Mouse (Mus musculus): ENCODE data around the gene Cd3d. TPM values are rescaled to one million over a fixed set of nuclear protein-coding genes. Genes with fewer than 3 reads are reported as not detected.

The Cd3d gene
- polyA plus RNA-seq, 1 experiment from 2014 or later: not detected

GRCm38 (mm10) chr9:44986242-44986781 lies 4.7 kb downstream of the Cd3d start:
- Histone ChIP-seq H3K27me3 (ENCODE audit: control insufficient read depth, insufficient read depth, low read length) (no peaks in the 10 kb centered on the region), H3K9ac (replicated peaks; ENCODE audit: low read depth, low read length) (no peak overlapping the region), H3K27ac (ENCODE audit: low read depth, low read length) (no peak overlapping the region), H3K4me1 (ENCODE audit: control insufficient read depth, insufficient read depth, low read length) (no peaks in the 10 kb centered on the region), H3K36me3 (ENCODE audit: control insufficient read depth, insufficient read depth, low read length) (no peaks in the 10 kb centered on the region), H3K4me2 (ENCODE audit: low read depth, low read length) (no peak overlapping the region), H3K4me3 (ENCODE audit: low read depth, low read length) (no peak overlapping the region), H3K9me3 (ENCODE audit: control insufficient read depth, low read length) (no peaks in the 10 kb centered on the region)
- no peak for ATAC-seq (ENCODE audit: low read depth)
- 70% methylated on average over 14 of the region's 14 CpGs for WGBS

DNA sequence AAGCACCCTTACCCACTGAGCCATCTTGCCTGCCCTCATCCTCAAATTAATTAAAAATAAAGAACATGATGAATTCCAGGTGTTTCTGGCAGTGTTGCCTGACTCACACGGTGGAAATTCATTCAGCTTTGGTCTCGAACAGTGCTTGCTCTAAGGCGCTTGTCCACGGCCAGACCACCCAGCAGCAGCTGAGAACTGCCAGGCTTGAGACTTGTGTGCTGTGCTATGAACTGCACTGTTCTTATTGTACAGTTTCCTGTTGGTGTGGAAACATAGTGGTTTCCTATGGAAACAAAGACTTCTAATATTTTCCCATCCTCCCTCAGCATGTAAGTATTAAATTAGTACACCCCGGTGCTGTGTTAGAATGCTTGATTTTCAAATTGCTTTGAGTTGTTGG lies 5.4 kb downstream of the Cd3d start:
- Histone ChIP-seq H3K4me1 (ENCODE audit: control insufficient read depth, insufficient read depth, low read length) (no peaks in the 10 kb centered on the region), H3K27me3 (ENCODE audit: control insufficient read depth, insufficient read depth, low read length) (no peaks in the 10 kb centered on the region), H3K36me3 (ENCODE audit: control insufficient read depth, insufficient read depth, low read length) (no peaks in the 10 kb centered on the region), H3K9me3 (ENCODE audit: control insufficient read depth, low read length) (no peaks in the 10 kb centered on the region), H3K4me2 (ENCODE audit: low read depth, low read length) (no peak overlapping the region), H3K9ac (replicated peaks; ENCODE audit: low read depth, low read length) (no peak overlapping the region), H3K4me3 (ENCODE audit: low read depth, low read length) (no peak overlapping the region), H3K27ac (ENCODE audit: low read depth, low read length) (no peak overlapping the region)
- 86% methylated on average over 5 of the region's 5 CpGs for WGBS
- no peak for ATAC-seq (ENCODE audit: low read depth)

GRCm38 (mm10) chr9:44991821-44992220 lies 10.2 kb downstream of the Cd3d start:
- H3K4me3 ChIP-seq (ENCODE audit: low read depth, low read length): no peak overlapping the region
- no peak for ATAC-seq (ENCODE audit: low read depth)
- H3K9me3 ChIP-seq (ENCODE audit: control insufficient read depth, low read length): no peaks in the 10 kb centered on the region
- H3K27ac ChIP-seq (ENCODE audit: low read depth, low read length): no peak overlapping the region
- no peak overlapping the region for H3K4me2 ChIP-seq (ENCODE audit: low read depth, low read length)
- H3K27me3 ChIP-seq (ENCODE audit: control insufficient read depth, insufficient read depth, low read length): no peaks in the 10 kb centered on the region
- H3K36me3 ChIP-seq (ENCODE audit: control insufficient read depth, insufficient read depth, low read length): no peaks in the 10 kb centered on the region
- H3K4me1 ChIP-seq (ENCODE audit: control insufficient read depth, insufficient read depth, low read length): no peaks in the 10 kb centered on the region
- WGBS: 88% methylated on average over 2 of the region's 2 CpGs
- no peak overlapping the region for H3K9ac ChIP-seq (replicated peaks; ENCODE audit: low read depth, low read length)

GRCm38 (mm10) chr9:44992271-44992670 lies 10.7 kb downstream of the Cd3d start:
- H3K4me2 ChIP-seq (ENCODE audit: low read depth, low read length): no peak overlapping the region
- no peaks in the 10 kb centered on the region for H3K4me1 ChIP-seq (ENCODE audit: control insufficient read depth, insufficient read depth, low read length)
- no peak for ATAC-seq (ENCODE audit: low read depth)

GRCm38 (mm10) chr9:44993268-44993667 lies 11.7 kb downstream of the Cd3d start:
- Histone ChIP-seq H3K27me3 (ENCODE audit: control insufficient read depth, insufficient read depth, low read length) (no peaks in the 10 kb centered on the region), H3K4me3 (ENCODE audit: low read depth, low read length) (no peak overlapping the region), H3K9me3 (ENCODE audit: control insufficient read depth, low read length) (no peaks in the 10 kb centered on the region), H3K36me3 (ENCODE audit: control insufficient read depth, insufficient read depth, low read length) (no peaks in the 10 kb centered on the region), H3K27ac (ENCODE audit: low read depth, low read length) (no peak overlapping the region), H3K9ac (replicated peaks; ENCODE audit: low read depth, low read length) (no peak overlapping the region), H3K4me1 (ENCODE audit: control insufficient read depth, insufficient read depth, low read length) (no peaks in the 10 kb centered on the region), H3K4me2 (ENCODE audit: low read depth, low read length) (no peak overlapping the region)
- ATAC-seq (ENCODE audit: low read depth): no peak
- WGBS: 91% methylated on average over 2 of the region's 2 CpGs

More at GRCm38 (mm10) chr9:44992271-44992670, 10.7 kb downstream of the Cd3d start:
- no peak overlapping the region for H3K27ac ChIP-seq (ENCODE audit: low read depth, low read length)
- H3K36me3 ChIP-seq (ENCODE audit: control insufficient read depth, insufficient read depth, low read length): no peaks in the 10 kb centered on the region
- H3K4me3 ChIP-seq (ENCODE audit: low read depth, low read length): no peak overlapping the region
- no peaks in the 10 kb centered on the region for H3K27me3 ChIP-seq (ENCODE audit: control insufficient read depth, insufficient read depth, low read length)
- H3K9ac ChIP-seq (replicated peaks; ENCODE audit: low read depth, low read length): no peak overlapping the region
- H3K9me3 ChIP-seq (ENCODE audit: control insufficient read depth, low read length): no peaks in the 10 kb centered on the region

DNA sequence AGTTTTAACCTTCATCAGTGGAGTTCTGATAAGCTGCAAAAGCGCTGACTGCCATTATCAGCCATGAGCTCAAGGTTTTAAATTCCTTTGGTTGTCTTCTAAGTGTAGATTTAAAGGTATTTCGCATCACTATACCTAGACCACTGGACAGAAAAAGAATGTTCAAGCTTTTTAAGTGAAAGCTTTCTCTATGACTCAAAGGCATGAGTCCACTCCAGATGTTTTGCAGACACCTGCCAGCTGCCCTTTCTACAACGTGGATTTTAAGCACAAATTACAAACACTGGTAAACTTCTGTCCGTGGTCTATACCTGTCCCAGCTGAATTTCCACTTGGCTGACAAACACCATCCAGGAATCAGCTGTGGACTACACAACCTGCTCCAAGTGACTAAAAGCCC lies 13.4 kb downstream of the Cd3d start:
- Histone ChIP-seq H3K27ac (ENCODE audit: low read depth, low read length) (no peak overlapping the region), H3K4me3 (ENCODE audit: low read depth, low read length) (no peak overlapping the region), H3K9ac (replicated peaks; ENCODE audit: low read depth, low read length) (no peak overlapping the region), H3K4me2 (ENCODE audit: low read depth, low read length) (no peak overlapping the region), H3K9me3 (ENCODE audit: control insufficient read depth, low read length) (no peaks in the 10 kb centered on the region), H3K36me3 (ENCODE audit: control insufficient read depth, insufficient read depth, low read length) (no peaks in the 10 kb centered on the region), H3K4me1 (ENCODE audit: control insufficient read depth, insufficient read depth, low read length) (no peaks in the 10 kb centered on the region), H3K27me3 (ENCODE audit: control insufficient read depth, insufficient read depth, low read length) (no peaks in the 10 kb centered on the region)
- ATAC-seq (ENCODE audit: low read depth): no peak
- 86% methylated on average over 4 of the region's 4 CpGs for WGBS

GRCm38 (mm10) chr9:44996590-44996989 lies 15.0 kb downstream of the Cd3d start:
- no peak for ATAC-seq (ENCODE audit: low read depth)
- H3K4me3 ChIP-seq (ENCODE audit: low read depth, low read length): no peak overlapping the region
- H3K4me1 ChIP-seq (ENCODE audit: control insufficient read depth, insufficient read depth, low read length): no peaks in the 10 kb centered on the region
- no peaks in the 10 kb centered on the region for H3K36me3 ChIP-seq (ENCODE audit: control insufficient read depth, insufficient read depth, low read length)
- H3K9ac ChIP-seq (replicated peaks; ENCODE audit: low read depth, low read length): no peak overlapping the region
- 95% methylated on average over 7 of the region's 7 CpGs for WGBS
- H3K27me3 ChIP-seq (ENCODE audit: control insufficient read depth, insufficient read depth, low read length): no peaks in the 10 kb centered on the region
- H3K4me2 ChIP-seq (ENCODE audit: low read depth, low read length): no peak overlapping the region
- no peaks in the 10 kb centered on the region for H3K9me3 ChIP-seq (ENCODE audit: control insufficient read depth, low read length)
- no peak overlapping the region for H3K27ac ChIP-seq (ENCODE audit: low read depth, low read length)

GRCm38 (mm10) chr9:44998138-44998537 lies 16.6 kb downstream of the Cd3d start:
- Histone ChIP-seq H3K4me3 (ENCODE audit: low read depth, low read length) (no peak overlapping the region), H3K36me3 (ENCODE audit: control insufficient read depth, insufficient read depth, low read length) (no peaks in the 10 kb centered on the region), H3K27me3 (ENCODE audit: control insufficient read depth, insufficient read depth, low read length) (no peaks in the 10 kb centered on the region), H3K9me3 (ENCODE audit: control insufficient read depth, low read length) (no peaks in the 10 kb centered on the region), H3K4me2 (ENCODE audit: low read depth, low read length) (no peak overlapping the region), H3K9ac (replicated peaks; ENCODE audit: low read depth, low read length) (no peak overlapping the region), H3K4me1 (ENCODE audit: control insufficient read depth, insufficient read depth, low read length) (no peaks in the 10 kb centered on the region), H3K27ac (ENCODE audit: low read depth, low read length) (no peak overlapping the region)
- 83% methylated on average over 11 of the region's 11 CpGs for WGBS
- no peak for ATAC-seq (ENCODE audit: low read depth)

DNA sequence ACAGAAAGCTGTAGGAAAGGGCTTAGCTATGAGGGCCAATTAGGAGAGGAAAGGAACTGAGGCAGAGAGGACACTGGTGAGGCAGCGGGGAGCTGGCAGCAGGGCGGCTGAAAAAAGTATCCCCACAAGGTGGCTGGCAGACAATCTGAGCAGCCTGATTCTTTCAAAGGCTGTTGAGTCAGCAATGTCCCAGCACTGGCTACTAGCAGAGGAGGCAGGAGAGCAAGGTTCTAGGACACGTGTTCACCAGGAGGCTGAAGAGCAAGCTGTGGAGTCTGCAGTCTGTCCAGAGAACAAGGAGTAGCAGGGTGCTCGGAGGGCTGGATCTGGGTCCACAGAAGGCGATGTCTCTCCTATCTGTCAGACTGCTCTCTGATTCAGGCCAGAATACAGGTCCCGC lies 17.6 kb downstream of the Cd3d start:
- no peak overlapping the region for H3K4me3 ChIP-seq (ENCODE audit: low read depth, low read length)
- H3K9ac ChIP-seq (replicated peaks; ENCODE audit: low read depth, low read length): no peak overlapping the region
- H3K27me3 ChIP-seq (ENCODE audit: control insufficient read depth, insufficient read depth, low read length): no peaks in the 10 kb centered on the region
- no peaks in the 10 kb centered on the region for H3K9me3 ChIP-seq (ENCODE audit: control insufficient read depth, low read length)
- WGBS: 63% methylated on average over 6 of the region's 6 CpGs
- no peak overlapping the region for H3K27ac ChIP-seq (ENCODE audit: low read depth, low read length)
- H3K4me2 ChIP-seq (ENCODE audit: low read depth, low read length): no peak overlapping the region
- no peaks in the 10 kb centered on the region for H3K4me1 ChIP-seq (ENCODE audit: control insufficient read depth, insufficient read depth, low read length)
- no peaks in the 10 kb centered on the region for H3K36me3 ChIP-seq (ENCODE audit: control insufficient read depth, insufficient read depth, low read length)
- ATAC-seq (ENCODE audit: low read depth): no peak

GRCm38 (mm10) chr9:44999776-45000175 lies 18.2 kb downstream of the Cd3d start:
- Histone ChIP-seq H3K36me3 (ENCODE audit: control insufficient read depth, insufficient read depth, low read length) (no peaks in the 10 kb centered on the region), H3K9me3 (ENCODE audit: control insufficient read depth, low read length) (no peaks in the 10 kb centered on the region), H3K4me1 (ENCODE audit: control insufficient read depth, insufficient read depth, low read length) (no peaks in the 10 kb centered on the region), H3K4me2 (ENCODE audit: low read depth, low read length) (no peak overlapping the region), H3K9ac (replicated peaks; ENCODE audit: low read depth, low read length) (no peak overlapping the region), H3K27ac (ENCODE audit: low read depth, low read length) (no peak overlapping the region), H3K27me3 (ENCODE audit: control insufficient read depth, insufficient read depth, low read length) (no peaks in the 10 kb centered on the region), H3K4me3 (ENCODE audit: low read depth, low read length) (no peak overlapping the region)
- ATAC-seq (ENCODE audit: low read depth): no peak
- 71% methylated on average over 5 of the region's 5 CpGs for WGBS

Measured in neural tube, embryonic 14.5 days (tissue).